Mouse (Mus musculus): ENCODE measurements at regions not wholly inside any gene's neighbourhood (a gene's known extent, or its start where the extent isn't known, plus 50 kb on each side); places are given as distances from the start of the nearest gene placed in this dataset.

DNA sequence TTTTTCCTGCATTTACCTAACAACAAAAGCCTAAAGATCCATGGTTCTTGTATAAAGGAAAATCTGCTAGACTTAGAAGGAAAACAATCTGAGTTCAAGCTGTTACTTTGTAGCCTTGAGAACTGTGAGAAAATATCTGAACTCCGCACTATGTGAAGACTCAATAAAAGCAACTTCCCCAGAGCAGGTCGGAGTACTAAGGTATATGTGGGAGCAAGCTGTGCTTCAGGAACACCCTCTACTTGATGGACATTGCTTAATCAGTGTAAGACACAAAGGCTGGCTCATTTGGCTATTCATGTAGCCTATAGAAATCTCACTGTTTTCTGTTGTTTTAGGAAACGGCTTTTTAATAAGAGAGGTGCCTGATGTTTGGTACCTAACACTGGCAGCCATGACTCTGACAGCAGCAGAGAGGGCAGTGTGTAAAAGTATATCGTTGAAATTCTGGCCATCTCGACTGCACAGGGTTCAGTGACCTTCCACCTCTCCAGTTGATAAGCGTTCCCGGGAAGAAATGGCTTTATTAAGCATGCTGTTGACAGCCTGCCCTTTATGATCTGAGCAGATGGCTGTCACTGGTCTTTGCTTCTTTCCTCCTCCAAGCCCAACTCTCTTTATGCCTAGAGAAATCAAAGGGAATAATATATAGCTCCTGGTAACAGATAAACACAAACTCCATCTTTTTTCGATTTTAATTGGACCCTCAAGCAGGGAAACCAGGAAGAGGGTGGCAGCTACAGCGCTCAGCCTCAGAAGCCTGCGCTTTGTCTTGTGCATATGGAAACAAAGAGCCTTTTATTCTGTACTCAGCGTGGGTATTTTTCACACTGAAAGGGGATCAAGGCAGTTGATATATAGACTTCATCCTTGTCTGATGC is 443.7 kb upstream of the Sel1l start:
- no peak for DNase-seq (ENCODE audit: inconsistent age in 2 of 2, low spot score in 1 of 2)

DNA sequence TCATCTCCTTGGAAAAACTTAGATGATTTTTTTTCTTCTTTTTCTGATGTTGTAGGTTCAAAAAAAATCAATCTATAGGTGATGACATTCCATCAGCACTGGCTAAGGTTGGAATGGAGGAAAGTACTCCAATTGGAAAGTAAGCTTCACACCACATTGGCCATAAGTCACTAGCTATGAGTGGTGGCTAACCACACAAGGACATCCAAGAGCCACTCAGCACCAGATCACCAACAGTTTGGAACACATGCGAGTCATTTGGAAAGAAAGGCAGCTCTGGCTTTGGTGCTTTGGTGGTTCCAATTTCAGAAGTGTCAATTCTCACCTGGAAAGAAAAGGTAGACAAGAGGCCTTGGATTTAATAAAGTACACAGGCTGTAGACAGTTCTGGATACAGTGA is 442.5 kb upstream of the Sel1l start:
- no peak for DNase-seq (ENCODE audit: inconsistent age in 2 of 2, low spot score in 1 of 2)

DNA sequence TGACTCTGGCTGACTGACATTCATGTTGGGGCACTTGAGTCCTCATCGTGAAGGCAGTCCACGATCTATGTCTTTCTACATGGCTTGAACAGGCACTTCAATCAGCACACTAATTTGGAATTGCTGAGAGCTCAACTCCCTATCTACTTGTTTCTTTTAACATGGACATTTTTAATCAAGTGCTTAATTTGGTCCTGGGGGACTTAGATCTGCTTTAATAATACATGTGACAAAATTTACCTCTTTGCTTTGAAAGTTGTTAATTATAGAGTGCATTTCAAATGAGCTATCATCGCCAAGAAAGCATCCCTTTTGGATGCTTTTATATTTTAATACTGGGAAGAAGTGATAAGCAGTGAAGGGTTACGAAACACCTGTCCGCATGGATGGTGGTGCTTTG is 436.6 kb upstream of the Sel1l start:
- DNase-seq (ENCODE audit: inconsistent age in 2 of 2, low spot score in 1 of 2) = no peak

DNA sequence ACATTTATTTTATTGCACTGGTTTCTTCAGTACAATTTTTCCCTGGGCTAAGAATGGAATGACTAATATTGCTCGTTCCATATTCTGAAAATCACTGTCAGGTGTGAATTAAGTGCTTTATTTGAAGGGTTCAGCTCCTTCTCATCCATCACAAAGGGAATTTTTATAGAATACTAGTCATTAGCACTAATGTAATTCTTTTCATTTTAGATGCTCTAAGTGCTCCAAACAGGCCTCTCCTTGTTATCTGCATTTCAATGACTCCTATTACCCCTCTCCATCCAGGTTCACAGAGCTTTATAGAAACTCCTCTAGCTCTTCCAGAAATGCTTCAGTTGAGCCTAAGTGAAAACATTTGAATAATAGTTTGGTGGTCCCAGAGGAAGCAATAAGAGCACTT is 431.5 kb upstream of the Sel1l start:
- DNase-seq (ENCODE audit: inconsistent age in 2 of 2, low spot score in 1 of 2) = no peak

DNA sequence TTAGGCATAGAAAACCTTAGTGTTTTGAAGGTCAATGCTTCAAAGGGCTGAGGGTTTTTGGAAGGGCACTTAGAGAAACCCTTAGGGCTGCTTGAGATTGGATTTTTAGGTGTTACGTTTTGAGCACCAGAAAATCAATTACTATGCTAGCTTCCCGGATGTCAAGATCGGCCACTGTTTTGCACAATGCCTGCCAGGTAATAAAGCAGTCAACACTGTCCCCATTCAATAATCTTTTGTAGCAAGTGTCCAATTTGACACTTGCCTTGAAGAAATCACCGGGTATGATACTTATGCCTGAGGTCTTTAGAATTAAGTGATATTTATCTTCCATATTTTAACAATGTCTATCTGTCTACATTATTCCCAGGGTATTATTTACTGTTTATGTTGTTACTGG is 403.0 kb upstream of the Sel1l start:
- no peak for DNase-seq (ENCODE audit: inconsistent age in 2 of 2, low spot score in 1 of 2)

DNA sequence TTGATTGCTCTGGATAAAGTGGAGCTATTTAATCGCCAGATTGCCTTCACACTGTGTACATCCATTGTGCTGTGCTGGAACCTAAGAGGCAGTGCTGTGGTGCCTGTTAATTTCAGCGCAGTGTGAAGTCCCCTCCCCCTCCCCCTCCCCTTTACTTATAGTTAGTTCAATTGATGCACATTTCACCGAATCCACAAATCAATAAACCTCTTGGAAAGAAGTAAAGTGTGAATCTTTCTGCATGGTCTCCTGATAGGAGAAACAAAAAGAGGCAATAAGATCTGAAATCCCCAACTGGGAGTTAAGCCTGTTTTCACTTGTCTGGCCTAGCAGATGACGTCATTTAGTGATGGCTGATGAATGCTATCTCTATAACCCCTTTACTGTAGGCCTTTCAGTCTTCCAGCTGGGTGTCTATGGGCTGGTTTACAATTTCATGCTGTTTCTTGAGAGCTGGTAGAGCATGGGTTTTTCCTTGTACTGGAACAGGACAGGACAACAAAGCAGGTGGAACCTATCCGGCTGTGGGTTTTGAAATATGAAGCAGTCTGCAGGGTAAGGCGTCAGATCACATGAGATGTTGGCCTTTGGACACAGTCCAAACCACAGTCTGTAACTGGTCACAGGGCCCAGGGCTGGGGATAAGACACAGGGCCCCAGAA is 398.0 kb upstream of the Sel1l start:
- peak in 1 of 2 experiments; percentile 17 for DNase-seq (ENCODE audit: inconsistent age in 2 of 2, low spot score in 1 of 2)

DNA sequence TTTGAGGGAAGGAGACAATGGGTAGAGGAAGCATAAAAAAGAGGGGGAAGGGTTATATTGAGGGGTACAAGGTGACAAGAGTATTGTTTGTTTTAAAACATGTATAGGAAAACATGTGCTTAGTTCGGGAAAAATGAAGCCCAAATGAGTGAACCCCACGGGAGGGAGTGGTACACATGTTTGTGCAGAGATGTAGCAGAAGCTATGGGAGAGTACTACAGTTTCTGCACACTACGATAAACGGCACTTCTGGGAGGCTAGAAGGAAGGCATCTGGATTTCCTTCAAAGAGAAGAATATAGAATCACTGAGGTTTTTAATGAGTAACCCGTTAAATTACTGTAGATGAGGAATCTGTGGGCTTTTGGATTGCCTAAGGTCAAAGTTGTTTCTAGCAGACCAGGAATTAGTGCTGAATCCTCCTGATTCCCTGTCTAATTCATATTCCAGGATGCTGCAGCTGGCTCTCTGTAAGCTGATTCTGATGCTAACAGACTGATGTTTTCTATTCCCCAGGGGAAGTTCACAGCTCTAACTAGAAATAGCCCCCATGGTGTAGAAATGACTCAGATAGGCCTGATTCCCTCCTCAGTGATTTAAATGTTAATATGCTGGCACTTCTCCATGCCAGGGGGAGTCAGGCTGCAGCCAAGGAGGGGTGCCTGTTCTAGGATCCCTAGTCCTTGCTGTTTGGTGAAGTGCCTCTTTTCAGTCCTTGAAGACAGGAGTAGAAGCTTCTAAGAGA is 391.2 kb upstream of the Sel1l start:
- no peak for DNase-seq (ENCODE audit: inconsistent age in 2 of 2, low spot score in 1 of 2)

DNA sequence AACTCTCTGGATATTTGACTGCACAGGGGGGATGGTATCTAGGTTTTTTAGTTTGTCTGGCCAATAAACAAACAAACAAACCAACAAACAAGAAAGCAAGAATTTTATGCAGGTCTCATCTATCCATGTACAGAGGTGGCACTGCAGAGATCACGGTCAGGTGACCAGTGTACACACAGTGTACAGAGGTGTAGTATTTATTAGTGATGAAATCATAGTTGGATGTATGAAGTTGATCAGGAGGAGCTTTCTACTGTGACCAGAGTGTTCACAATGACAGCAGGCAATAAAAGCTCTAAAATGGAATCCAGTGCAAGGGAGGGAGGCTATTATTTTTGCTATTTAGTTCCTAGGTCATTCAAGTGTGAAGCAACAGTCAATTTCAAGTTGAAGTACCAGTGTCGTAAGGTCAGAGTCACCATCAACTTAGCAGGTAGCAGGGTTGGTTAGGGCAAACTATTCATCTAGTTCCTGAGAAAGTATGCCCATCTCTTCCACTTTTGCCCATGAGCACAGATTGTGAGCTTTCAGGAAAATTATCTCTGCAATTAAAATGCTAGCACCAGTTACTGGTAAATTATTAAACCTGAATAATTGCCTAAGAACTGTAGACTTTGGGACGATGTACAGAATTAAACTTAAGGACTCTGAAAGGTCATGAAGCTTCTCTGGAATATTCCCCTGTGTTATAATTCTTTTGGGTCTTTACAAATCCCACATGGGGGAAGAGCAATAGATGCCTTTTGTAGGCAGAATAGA is 384.9 kb upstream of the Sel1l start:
- no peak for DNase-seq (ENCODE audit: inconsistent age in 2 of 2, low spot score in 1 of 2)

DNA sequence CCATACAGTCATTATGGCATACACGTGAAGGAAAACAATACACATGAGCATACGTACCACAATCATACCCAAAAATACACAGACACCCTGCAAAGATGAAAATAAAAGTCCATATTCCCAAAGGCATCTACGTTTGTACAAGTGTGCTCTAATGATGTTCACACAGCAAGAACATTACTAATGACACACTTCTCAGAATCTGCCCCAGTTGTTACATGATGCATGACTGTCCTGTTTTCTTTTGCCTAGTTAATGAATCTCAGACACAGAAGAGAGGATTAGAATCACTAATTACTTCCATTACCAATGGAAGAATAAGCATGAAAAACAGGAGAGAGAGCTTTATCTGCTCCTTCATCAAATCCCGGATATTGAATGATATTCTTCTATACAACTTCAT is 379.6 kb upstream of the Sel1l start:
- DNase-seq (ENCODE audit: inconsistent age in 2 of 2, low spot score in 1 of 2) = no peak

DNA sequence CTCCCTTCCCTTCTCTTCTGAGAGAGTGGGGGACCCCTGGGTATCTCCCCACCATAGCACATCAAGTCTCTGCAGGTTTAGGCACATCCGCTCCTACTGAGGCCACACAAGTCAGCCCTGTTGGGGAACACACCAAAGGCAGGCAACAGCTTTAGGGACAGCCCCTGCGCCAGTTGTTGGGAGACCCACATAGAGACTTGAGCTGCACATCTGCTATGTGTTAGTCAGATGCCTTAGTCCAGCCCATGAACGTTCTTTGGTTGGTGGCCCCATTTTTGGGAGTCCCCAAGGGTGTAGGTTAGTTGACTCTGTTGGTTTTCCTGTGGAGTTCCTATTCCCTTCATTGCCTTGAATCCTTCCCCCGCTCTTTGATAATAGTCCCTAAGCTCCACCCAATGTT is 354.4 kb upstream of the Sel1l start:
- no peak for DNase-seq (ENCODE audit: inconsistent age in 2 of 2, low spot score in 1 of 2)

DNA sequence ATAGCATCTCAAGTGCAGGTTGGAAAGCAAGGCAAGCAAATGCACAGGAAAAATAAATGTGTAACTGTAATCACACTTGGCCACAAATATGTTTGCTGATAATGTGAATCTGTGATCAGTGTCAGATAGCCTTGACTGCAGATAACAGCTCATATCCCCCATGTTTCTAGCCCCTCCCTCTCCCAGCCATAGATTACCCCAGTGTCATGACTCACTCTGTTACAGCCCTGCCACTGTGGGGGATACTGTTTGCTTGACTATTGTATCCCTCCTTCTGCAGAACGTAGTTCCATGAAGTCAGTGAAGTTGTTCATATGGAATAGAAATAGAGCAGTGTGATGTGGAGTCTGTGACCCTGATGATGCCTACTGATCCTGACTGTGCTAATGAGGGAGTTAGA is 351.6 kb upstream of the Sel1l start:
- DNase-seq (ENCODE audit: inconsistent age in 2 of 2, low spot score in 1 of 2) = peak in 1 of 2 experiments; percentile 36

DNA sequence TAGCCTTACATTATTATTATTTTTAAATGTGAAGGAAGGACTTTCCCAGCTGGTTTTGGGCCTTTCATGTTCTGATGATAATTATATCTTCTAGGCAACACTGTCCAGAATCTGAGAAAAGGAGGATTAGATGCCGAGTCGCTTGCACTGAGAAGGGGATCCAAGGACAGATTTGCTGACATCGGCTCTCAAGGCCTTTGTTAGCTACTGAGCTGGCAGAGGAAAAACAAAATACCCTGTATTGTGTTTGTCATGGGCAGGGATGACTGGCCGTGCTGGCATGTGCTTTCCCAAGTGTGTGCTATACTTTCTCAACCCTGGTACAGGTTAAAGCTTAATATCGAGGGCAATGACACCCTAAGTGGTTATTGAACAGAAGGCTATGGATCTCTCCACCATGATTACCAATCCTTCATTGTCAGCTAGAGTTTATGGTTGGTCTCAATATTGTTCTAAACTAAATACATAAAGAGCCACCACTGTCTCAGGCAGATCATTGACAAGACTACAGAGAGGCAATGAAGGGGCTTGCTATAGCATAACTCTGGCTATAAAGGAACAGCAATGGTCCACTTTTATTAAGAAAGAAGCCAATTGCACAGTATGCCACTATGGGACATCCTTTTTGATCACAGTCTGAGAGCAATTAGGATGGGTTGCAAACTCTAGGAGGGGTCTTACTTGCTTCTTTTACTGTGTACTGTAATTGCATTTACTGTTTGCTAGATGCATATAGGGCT is 350.0 kb upstream of the Sel1l start:
- peak; percentile 13 to 61 for DNase-seq (ENCODE audit: inconsistent age in 2 of 2, low spot score in 1 of 2)

DNA sequence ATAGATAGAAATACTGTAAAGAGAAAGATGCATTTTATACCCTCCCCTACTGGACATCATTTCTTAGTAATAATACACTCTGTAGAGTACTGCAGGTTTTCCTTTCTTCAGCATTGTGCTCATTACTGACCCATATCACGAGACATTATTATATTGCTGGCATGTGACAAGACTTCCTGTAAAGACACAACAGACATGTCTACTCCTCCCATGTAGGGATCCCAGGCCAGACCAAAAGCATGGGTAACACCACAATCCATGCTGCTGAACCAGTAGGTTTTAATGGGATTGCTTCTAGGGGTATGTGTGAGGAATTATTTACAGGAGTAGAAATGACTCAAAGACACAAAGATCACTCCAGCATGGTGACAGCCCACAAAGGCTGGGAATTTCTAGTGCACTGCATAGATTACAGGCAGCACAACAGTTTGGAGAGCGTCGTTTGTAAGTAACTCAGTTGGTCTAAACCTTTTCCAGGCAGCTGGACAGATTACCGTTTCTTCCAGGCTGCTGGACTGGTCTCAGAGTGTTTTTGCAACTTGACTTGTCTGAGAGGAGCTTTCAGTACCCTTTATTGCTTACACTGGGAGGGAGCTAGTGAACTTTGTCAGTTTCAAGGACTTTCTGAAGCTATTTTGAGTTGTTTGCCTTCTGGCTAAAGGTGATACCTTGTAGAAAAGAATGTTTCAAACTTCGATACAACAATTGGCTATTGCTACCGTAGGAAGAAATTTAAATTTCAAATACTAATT is 345.2 kb upstream of the Sel1l start:
- DNase-seq (ENCODE audit: inconsistent age in 2 of 2, low spot score in 1 of 2) = no peak

DNA sequence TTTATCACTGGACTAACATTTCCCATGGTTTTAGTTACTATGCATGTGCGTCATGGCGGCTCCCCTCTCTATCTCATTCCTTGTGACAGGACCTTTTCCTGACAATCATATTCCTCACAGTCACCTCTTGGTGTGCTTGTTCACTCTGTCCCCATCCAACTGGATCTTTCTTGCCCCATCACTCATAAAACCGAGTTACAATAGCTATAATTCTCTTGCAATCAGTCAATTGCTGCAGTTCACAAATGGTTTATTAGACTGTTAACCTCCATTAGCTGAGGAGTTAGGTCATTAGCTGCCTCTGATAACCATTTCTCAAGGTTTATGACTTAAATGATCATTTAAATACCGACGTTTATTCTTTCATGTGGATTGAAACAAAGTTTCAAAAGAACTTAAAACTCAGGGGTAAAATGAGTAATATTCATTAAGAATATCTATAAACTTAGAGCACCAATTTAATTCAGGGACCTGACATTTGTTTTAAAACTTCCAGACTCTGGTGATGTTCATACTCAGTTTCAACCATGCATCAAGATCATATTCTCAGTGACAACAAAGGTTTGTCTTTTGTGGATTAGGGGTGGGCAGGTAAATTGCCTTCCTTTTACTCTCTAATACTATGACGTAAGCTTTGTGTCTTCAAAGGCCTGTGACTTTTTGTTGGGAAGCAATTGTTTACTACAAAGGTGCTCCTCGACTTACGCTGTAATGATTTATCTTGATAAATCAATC is 344.4 kb upstream of the Sel1l start:
- no peak for DNase-seq (ENCODE audit: inconsistent age in 2 of 2, low spot score in 1 of 2)

DNA sequence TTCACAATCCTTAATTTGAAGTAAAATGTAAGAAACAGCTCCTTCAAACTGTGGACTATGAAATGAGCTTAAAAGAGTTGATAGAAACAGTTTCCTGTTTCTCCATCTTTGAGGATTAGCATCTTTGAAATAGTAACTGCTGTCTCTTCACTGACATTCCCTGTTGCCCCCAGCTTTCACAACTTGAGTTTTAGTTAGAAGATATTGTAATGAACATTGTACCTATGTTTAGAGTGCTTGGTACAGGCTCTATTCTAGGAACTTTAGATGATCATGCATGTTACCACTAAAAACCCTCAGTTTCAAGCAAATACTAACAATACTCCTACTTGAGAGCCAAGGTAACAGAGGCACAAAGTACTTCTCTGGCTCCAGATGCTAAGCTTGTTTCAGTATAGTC is 340.1 kb upstream of the Sel1l start:
- no peak for DNase-seq (ENCODE audit: inconsistent age in 2 of 2, low spot score in 1 of 2)

DNA sequence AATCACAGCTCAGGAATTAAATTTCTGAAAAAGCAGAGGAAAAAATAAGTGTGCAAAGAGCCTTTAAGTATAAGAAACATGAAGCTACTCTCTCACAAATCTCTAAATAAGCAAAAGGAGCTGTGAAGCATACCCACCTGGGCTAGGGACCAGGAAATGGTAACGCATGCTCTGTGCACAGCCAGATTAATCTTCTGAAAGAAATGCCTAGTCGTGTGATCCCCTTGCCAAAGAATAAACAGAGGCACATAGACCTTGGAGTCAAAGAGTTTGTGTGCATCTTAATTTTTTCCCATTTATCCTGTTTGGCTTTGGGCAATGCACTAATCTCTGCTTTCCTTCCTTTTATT is 338.2 kb upstream of the Sel1l start:
- no peak for DNase-seq (ENCODE audit: inconsistent age in 2 of 2, low spot score in 1 of 2)

DNA sequence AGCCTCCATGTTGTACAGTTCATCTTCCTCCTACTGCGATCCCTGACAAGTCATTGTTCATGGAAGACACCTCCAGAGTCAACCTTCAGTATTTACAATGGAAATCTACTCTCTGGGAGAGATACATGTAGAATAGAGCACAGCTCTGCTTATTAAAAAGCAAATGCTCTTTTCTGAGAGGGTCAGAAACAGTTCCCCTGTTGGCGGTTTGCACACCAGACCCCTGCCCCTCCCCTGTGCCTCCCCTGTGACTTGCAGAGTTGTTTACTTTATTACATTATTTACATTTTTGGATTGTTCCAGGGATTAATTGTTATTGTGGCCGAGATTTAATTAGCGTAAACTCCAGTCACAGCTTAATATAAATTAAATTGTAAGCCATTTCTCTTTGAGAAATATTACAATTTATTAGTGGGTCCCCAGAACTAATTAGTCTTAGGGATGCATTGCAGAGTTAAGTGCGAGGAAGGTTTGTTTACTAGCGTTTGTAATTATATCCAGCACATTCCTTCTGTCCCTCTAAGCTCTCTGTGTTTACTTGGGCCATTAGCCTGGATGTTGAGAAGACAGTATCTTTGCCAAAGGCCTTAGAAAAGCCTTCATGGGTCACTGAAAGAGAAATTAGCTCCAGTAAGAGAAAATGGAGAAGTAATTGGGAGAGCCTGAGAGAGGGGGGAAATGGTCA is 337.6 kb upstream of the Sel1l start:
- no peak for DNase-seq (ENCODE audit: inconsistent age in 2 of 2, low spot score in 1 of 2)

DNA sequence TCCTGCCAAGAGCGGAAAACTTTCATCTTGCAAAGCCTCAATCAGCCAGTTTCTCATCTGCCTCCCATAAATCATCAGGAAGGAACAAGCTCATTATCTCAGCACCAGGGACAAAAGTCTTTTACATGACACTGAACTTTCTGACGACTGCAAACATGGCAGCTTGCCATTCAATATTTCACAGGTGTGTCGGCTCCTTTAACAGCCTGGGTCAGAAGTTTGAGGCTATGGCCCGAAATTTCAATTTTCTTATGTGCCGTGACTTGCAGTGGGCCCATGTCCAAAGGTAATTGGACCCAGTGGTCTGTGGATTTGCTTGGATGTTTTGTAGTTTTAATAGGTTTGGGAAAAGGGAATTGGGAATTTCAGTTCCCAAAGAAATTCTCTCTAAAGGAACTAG is 330.3 kb upstream of the Sel1l start:
- DNase-seq (ENCODE audit: inconsistent age in 2 of 2, low spot score in 1 of 2) = no peak

DNA sequence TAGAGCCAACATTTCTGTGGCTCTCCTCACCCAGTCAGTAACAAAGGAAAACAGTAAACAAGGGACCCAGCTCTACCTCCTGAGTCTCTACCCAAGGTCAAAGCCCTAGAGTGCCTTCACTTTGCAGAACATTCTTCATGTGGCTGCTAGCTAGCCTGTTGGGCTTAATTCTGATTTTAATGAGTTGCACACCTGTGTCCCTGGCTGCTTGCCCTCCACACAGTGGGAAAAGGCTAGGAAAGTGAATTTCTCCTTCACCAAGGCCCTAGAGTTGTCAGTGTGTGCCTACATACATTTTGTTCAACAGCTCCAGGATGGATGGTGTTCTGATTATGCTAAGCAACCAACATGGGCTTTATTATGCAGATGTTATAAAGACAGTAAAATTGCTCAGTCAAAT is 307.8 kb upstream of the Sel1l start:
- no peak for DNase-seq (ENCODE audit: inconsistent age in 2 of 2, low spot score in 1 of 2)

Measured in adrenal gland, adult (tissue).